Mouse (Mus musculus) neutrophil, adult 83 days (primary cell): ENCODE results near the gene Plekhg3. TPM values are rescaled to one million over a fixed set of nuclear protein-coding genes. Genes with fewer than 3 reads are reported as not detected.

ENCODE experiments used
- total RNA-seq, 2 experiments: library from RNA; stranded (reverse); gene quantifications; one replicate each; pipeline ENCODE4 v1.2.4; 2023

Gene Plekhg3
- 100 to 1,000 TPM in 1 of 2 experiments, 10 to 100 TPM in 1; 97.9 to 120 TPM for total RNA-seq

DNA sequence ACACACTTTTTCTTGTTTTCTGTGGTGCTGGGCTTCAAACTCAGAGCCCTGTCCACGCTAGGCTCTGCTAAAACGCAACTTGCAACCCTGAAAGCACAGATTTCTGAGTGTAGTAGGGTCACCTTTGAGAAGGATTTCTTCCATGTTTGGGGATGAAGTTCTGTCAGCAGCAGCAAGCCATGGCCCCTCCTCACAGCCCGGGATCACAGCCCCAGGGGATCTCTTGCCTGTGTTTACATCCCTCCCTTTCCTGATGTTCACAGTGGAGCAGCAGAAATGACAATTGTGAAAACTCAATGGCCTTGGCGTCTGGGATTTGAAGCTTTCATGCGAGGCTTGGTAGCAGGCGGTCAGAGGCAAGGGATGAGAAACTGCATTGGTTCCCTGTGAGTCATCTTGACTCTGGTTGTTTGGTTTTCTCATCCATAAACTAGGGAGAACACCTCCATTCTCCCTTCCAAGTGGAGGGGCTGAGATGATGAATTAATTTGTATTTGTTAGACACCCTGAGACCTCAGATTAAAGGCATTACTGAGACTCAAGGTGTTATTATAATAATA is at the start of gene Plekhg3:
TSS of gene Plekhg3 (plus strand) at position 312 of the 560 bp plus-strand sequence.

Other genes with a start within 250 kb of the Plekhg3 start
- under 1 TPM; 0.22 TPM for gene Akap5, start 206.0 kb upstream of the Plekhg3 start, total RNA-seq
- gene Zbtb25, start 161.3 kb upstream of the Plekhg3 start, total RNA-seq = 1 to 10 TPM; 6.6 to 7.9 TPM
- gene Zbtb1, start 160.6 kb upstream of the Plekhg3 start, total RNA-seq = 1 to 10 TPM; 5.9 to 6.0 TPM
- gene Hspa2, start 126.7 kb upstream of the Plekhg3 start, total RNA-seq = 1 to 10 TPM; 5.0 to 6.3 TPM
- gene Ppp1r36, start 113.4 kb upstream of the Plekhg3 start, total RNA-seq = not detected
- gene Sptb, start 179.7 kb downstream of the Plekhg3 start, total RNA-seq = 10 to 100 TPM; 25.6 to 40.5 TPM
- gene Churc1, start 234.6 kb downstream of the Plekhg3 start, total RNA-seq = 10 to 100 TPM; 21.2 to 24.1 TPM
- 1 to 10 TPM; 6.2 to 9.2 TPM for gene Fntb, start 234.7 kb downstream of the Plekhg3 start, total RNA-seq